Mouse (Mus musculus): ENCODE measurements at regions not wholly inside any gene's neighbourhood (a gene's known extent, or its start where the extent isn't known, plus 50 kb on each side); places are given as distances from the start of the nearest gene placed in this dataset.

DNA sequence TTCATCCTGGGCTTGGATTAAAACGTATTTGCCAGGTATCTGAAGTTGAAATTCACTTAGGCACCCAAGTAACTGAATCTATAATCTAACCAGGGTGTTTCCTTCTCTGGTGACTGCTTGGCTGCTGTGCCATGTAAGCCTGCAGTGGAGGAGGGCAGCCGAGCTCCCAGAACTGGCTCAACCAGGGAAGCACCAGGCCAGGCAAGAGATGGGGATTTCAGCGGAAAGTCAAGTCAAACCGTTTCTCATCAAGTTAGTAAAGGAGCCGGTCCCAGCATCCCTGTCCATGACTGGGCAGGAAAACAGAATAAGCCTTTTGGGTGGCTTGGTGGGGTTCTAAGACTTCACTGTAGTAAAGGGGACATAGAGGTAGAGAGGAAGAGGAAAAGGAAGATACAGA is 341.1 kb upstream of the Sall1 start:
- no peaks in the 10 kb centered on the region for H3K4me1 ChIP-seq (ENCODE audit: control insufficient read depth in 1 of 2, insufficient read depth in 2 of 2)
- in situ Hi-C loops (cut with MboI; ENCODE audit: low pct_ligation_motif_present, low pct_unique_long_range_greater_than_20kb, low sequenced_read_pairs), result no loop called here
- DNase-seq (ENCODE audit: extremely low read depth), result no peak

DNA sequence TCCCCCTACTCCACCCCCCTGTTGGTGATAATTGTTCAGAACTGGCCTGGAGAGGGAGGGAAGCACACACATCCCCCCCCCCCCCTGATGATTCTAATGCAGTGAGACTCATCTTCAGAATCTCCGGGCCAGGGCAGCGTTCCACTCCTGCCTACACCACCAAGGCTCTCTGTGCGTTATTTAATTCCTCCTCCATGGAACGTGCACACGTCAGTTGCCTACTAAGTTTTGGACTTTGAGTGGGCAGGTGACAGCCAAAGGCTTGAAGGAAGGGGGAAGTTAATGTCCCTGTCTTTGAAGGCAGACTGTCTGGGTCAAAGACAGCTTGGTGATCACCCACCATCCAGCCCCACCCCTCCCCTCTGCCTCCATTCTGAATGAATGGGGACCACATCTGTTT is 339.8 kb upstream of the Sall1 start:
- in situ Hi-C loops (cut with MboI; ENCODE audit: low pct_ligation_motif_present, low pct_unique_long_range_greater_than_20kb, low sequenced_read_pairs), result no loop called here

More for the DNA sequence above, 341.1 kb upstream of the Sall1 start:
- H3K36me3 ChIP-seq (replicated peaks in 1 of 2; ENCODE audit: control insufficient read depth in 1 of 2, insufficient read depth in 1 of 2, low read length in 1 of 2), result no peaks in the 10 kb centered on the region
- no peak overlapping the region for H3K27ac ChIP-seq (ENCODE audit: insufficient read depth, low read depth)
- dilution Hi-C loops (cut with MboI; ENCODE audit: extremely low pct_ligation_motif_present, extremely low pct_unique_long_range_greater_than_20kb, low sequenced_read_pairs), result no loop called here
- no peaks in the 10 kb centered on the region for H3K27me3 ChIP-seq (replicated peaks)
- H3K4me2 ChIP-seq (ENCODE audit: insufficient read depth, low read depth, poor library complexity, severe bottlenecking), result no peak overlapping the region
- peaks cover 31% of the 10 kb centered on the region for H3K9me3 ChIP-seq (replicated peaks; ENCODE audit: low read length)
- no peak overlapping the region for H3K9ac ChIP-seq (ENCODE audit: insufficient read depth, low read depth)
- TF ChIP-seq ZKSCAN1 (IDR thresholded peaks at IDR 0.05; ENCODE audit: borderline replicate concordance, low read depth, low read length) (no peak), RAD21 (IDR thresholded peaks at IDR 0.05; ENCODE audit: low read depth, low read length) (no peak), MAX (IDR thresholded peaks at IDR 0.05; ENCODE audit: low read length) (no peak), ELF1 (IDR thresholded peaks at IDR 0.05; ENCODE audit: low read depth, low read length) (no peak), E2F4 (IDR thresholded peaks at IDR 0.05; ENCODE audit: insufficient replicate concordance, low read depth, low read length) (no peak), NRF1 (IDR thresholded peaks at IDR 0.05; ENCODE audit: low read depth, low read length) (no peak), TBP (conservative IDR thresholded peaks at IDR 0.05; ENCODE audit: low read depth, low read length) (no peak)
- H3K79me2 ChIP-seq (replicated peaks; ENCODE audit: control insufficient read depth, extremely low read depth, insufficient read depth, poor library complexity, severe bottlenecking), result no peaks in the 10 kb centered on the region
- no peak overlapping the region for H3K4me3 ChIP-seq (replicated peaks in 1 of 3; ENCODE audit: low read depth in 2 of 3, low read length in 2 of 3, poor library complexity in 1 of 3)

DNA sequence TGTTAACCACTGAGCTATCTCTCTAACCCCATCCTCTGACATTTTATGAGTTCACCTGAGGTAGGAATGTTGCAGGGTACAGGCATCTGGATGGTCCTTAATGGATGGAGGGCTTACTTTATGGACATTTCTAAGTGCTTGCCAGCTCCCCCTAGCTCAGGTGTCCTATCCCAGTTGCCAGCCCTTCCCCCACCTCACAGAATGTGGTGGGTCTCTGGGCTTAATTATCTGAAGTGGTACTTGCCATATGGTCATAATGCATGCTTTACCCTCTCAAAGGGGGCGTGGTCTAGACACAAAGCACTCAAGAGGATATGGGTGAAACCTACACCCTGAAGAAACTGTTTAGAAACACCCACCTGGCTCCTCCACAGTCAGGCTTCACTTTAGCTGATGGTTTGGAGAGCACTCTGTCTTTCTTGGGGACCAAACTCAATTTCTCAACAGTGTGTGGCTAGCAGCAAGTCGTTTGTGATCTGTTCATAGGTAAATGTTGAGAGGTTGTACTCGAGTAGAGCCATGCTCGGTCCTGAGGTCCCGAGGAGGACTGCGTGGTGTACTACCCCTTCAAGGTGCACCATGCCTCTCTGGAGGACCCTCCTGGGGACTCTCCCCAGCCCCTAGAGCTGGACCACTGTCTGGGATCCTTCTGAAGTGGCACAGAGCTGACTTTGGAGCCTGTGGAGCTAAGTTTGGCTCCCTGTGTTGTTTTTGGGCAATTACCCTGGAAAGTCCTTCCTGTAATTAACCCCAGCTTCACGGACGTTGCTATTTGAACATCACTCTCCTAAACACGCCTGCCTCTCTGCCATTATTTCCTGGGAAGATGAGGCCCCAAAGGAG is 338.8 kb upstream of the Sall1 start:
- H3K27ac ChIP-seq (ENCODE audit: insufficient read depth, low read depth), result no peak overlapping the region
- DNase-seq (ENCODE audit: extremely low read depth), result no peak

More for the DNA sequence above, 339.8 kb upstream of the Sall1 start:
- H3K4me2 ChIP-seq (ENCODE audit: insufficient read depth, low read depth, poor library complexity, severe bottlenecking), result no peak overlapping the region
- no peaks in the 10 kb centered on the region for H3K27me3 ChIP-seq (replicated peaks)
- no peak overlapping the region for H3K4me3 ChIP-seq (replicated peaks in 1 of 3; ENCODE audit: low read depth in 2 of 3, low read length in 2 of 3, poor library complexity in 1 of 3)
- H3K9ac ChIP-seq (ENCODE audit: insufficient read depth, low read depth), result no peak overlapping the region
- TF ChIP-seq GABPA (IDR thresholded peaks at IDR 0.05; ENCODE audit: insufficient replicate concordance, low read depth, low read length) (no peak), USF2 (conservative IDR thresholded peaks at IDR 0.05; ENCODE audit: low read depth, low read length) (no peak), RCOR1 (conservative IDR thresholded peaks at IDR 0.05; ENCODE audit: low read depth, low read length) (no peak), ZKSCAN1 (IDR thresholded peaks at IDR 0.05; ENCODE audit: borderline replicate concordance, low read depth, low read length) (no peak), HCFC1 (IDR thresholded peaks at IDR 0.05; ENCODE audit: low read depth, low read length) (no peak)
- H3K4me1 ChIP-seq (ENCODE audit: control insufficient read depth in 1 of 2, insufficient read depth in 2 of 2), result no peaks in the 10 kb centered on the region
- H3K79me2 ChIP-seq (replicated peaks; ENCODE audit: control insufficient read depth, extremely low read depth, insufficient read depth, poor library complexity, severe bottlenecking), result no peaks in the 10 kb centered on the region
- no peak for DNase-seq (ENCODE audit: extremely low read depth)
- peaks cover 31% of the 10 kb centered on the region for H3K9me3 ChIP-seq (replicated peaks; ENCODE audit: low read length)
- dilution Hi-C loops (cut with MboI; ENCODE audit: extremely low pct_ligation_motif_present, extremely low pct_unique_long_range_greater_than_20kb, low sequenced_read_pairs), result no loop called here
- H3K36me3 ChIP-seq (replicated peaks in 1 of 2; ENCODE audit: control insufficient read depth in 1 of 2, insufficient read depth in 1 of 2, low read length in 1 of 2), result no peaks in the 10 kb centered on the region
- H3K27ac ChIP-seq (ENCODE audit: insufficient read depth, low read depth), result no peak overlapping the region

More for the DNA sequence above, 338.8 kb upstream of the Sall1 start:
- in situ Hi-C loops (cut with MboI; ENCODE audit: low pct_ligation_motif_present, low pct_unique_long_range_greater_than_20kb, low sequenced_read_pairs) (no loop called here), dilution Hi-C loops (cut with MboI; ENCODE audit: extremely low pct_ligation_motif_present, extremely low pct_unique_long_range_greater_than_20kb, low sequenced_read_pairs) (no loop called here)
- no peak overlapping the region for H3K4me3 ChIP-seq (replicated peaks in 1 of 3; ENCODE audit: low read depth in 2 of 3, low read length in 2 of 3, poor library complexity in 1 of 3)
- peaks cover 32% of the 10 kb centered on the region for H3K9me3 ChIP-seq (replicated peaks; ENCODE audit: low read length)
- H3K36me3 ChIP-seq (replicated peaks in 1 of 2; ENCODE audit: control insufficient read depth in 1 of 2, insufficient read depth in 1 of 2, low read length in 1 of 2), result no peaks in the 10 kb centered on the region
- H3K79me2 ChIP-seq (replicated peaks; ENCODE audit: control insufficient read depth, extremely low read depth, insufficient read depth, poor library complexity, severe bottlenecking), result no peaks in the 10 kb centered on the region
- H3K27me3 ChIP-seq (replicated peaks), result no peaks in the 10 kb centered on the region
- no peak for TF ChIP-seq SIN3A (IDR thresholded peaks at IDR 0.05; ENCODE audit: low read length)
- no peak for TF ChIP-seq ZNF384 (IDR thresholded peaks at IDR 0.05; ENCODE audit: low read depth, low read length)
- TF ChIP-seq MAZ (IDR thresholded peaks at IDR 0.05; ENCODE audit: low read depth, low read length), result no peak
- no peak for TF ChIP-seq POLR2AphosphoS2 (IDR thresholded peaks at IDR 0.05; ENCODE audit: low read depth, low read length)
- TF ChIP-seq ZC3H11A (IDR thresholded peaks at IDR 0.05; ENCODE audit: low read depth, low read length), result no peak
- TF ChIP-seq IRF4 (IDR thresholded peaks at IDR 0.05; ENCODE audit: low read depth, low read length), result no peak
- TF ChIP-seq GABPA (IDR thresholded peaks at IDR 0.05; ENCODE audit: insufficient replicate concordance, low read depth, low read length), result no peak
- no peak for TF ChIP-seq ZKSCAN1 (IDR thresholded peaks at IDR 0.05; ENCODE audit: borderline replicate concordance, low read depth, low read length)
- no peak for TF ChIP-seq TCF12 (IDR thresholded peaks at IDR 0.05; ENCODE audit: low read depth, low read length)
- TF ChIP-seq MAFK (IDR thresholded peaks at IDR 0.05; ENCODE audit: insufficient replicate concordance, low read length), result no peak
- no peak for TF ChIP-seq JUND (conservative IDR thresholded peaks at IDR 0.05; ENCODE audit: low read depth, low read length)
- TF ChIP-seq JUN (IDR thresholded peaks at IDR 0.05; ENCODE audit: insufficient read depth, low read depth, low read length), result no peak
- H3K9ac ChIP-seq (ENCODE audit: insufficient read depth, low read depth), result no peak overlapping the region
- H3K4me1 ChIP-seq (ENCODE audit: control insufficient read depth in 1 of 2, insufficient read depth in 2 of 2), result no peaks in the 10 kb centered on the region
- H3K4me2 ChIP-seq (ENCODE audit: insufficient read depth, low read depth, poor library complexity, severe bottlenecking), result no peak overlapping the region
